Mouse (Mus musculus) thymus, postnatal 25 days (tissue): ENCODE data around the gene Stim1.
A peak's percentile ranks its signal among the peaks of the same experiment; 100 is the strongest.

Source experiments
- DNase-seq: peaks from one replicate; pipeline ENCODE4 v3.0.0; 2022

Stim1 gene

GRCm38 (mm10) chr7:102249896-102250630, 17.5 kb upstream of the Stim1 start:
- peak; percentile 83 for DNase-seq

- peak; percentile 95 for DNase-seq
Measured at GRCm38 (mm10) chr7:102250631-102251214, 16.9 kb upstream of the Stim1 start.

DNA sequence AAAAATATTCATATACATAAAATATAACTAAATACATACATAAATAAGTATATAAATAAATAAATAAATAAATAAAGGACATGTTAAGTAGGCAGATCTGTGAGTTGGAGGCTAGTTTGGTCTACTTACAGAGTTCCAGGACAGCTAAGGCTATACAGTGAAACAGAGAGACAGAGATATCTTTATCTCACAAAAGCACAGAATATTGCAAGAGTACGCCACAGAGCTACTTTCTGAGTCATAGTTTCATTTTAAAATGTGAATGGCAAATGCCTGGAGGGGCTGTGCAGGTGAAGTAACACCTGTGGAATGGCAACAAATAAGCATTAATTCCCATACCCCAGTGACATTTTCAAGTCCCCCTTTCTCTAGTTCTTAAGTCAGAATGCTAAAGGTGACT, 14.0 kb upstream of the Stim1 start:
- no peak for DNase-seq

DNA sequence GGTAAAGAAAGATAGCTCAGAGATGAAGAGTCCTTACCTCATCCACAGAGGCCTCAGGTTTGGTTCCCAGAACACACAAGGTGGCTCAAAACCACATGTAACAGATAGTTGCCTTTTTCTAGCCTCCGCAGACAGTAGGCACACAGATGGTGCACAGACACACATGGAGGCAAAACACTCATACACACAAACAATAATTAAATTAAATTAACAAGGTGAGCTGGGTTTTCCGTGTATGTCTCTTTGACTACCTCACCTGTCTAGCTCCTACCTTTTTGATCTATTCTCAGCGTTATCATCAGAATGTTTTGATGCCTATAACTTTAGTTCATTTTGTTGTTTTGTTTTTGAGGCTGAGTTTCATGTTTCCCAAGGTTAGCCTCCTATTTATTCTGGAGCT, 11.7 kb upstream of the Stim1 start, which contains the start of gene Rhog:
Gene Rhog (minus strand): TSS at position 101 of the 400 bp plus-strand sequence.
- DNase-seq: no peak

GRCm38 (mm10) chr7:102256636-102257035, 11.0 kb upstream of the Stim1 start:
- no peak for DNase-seq

DNA sequence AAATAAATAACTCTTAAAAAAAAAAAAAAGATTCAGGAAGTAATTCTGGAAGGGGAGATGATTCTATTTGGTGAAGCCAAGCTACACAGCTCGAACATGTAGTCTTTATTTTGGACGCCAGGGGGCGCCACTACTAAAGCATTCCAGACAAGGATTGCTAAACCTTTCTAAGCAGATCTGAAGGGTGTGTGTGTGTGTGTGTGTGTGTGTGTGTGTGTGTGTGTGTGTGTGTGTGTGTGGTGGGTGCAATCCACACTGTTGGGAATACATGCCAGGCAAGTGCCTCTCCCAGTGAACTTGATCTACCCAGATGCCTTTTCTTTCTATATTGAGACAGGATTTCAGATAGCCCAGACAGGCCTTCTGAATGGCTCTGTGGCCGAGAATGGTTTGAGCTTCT, 9.4 kb upstream of the Stim1 start:
- peak; percentile 85 for DNase-seq

- no peak for DNase-seq
Measured at GRCm38 (mm10) chr7:102258753-102259152, 8.9 kb upstream of the Stim1 start.

GRCm38 (mm10) chr7:102259716-102260479, 7.7 kb upstream of the Stim1 start:
- no peak for DNase-seq

DNA sequence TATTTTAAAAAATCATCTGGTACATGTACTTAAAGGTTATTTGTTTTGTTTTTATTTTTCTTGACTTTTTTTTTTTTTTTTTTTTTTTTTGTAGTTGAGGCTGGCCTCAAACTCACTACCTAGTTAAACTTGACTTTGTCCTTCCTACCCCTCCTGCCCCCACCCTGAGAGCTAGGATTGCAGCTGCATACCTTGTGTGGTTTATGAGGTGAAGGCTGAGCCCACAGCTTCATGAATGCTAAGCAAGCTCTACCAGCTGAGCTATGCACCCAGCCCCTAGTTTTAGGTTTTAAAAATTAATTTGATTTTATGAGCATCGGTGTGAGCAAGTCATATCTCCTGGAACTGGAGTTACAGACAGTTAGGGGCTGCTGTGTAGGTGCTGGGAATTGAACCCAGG, 7.1 kb upstream of the Stim1 start:
- DNase-seq: peak; percentile 44

- DNase-seq: no peak
Measured at GRCm38 (mm10) chr7:102263020-102263419, 4.6 kb upstream of the Stim1 start.

- peak; percentile 48 for DNase-seq
Measured at GRCm38 (mm10) chr7:102266021-102266400, 1.6 kb upstream of the Stim1 start.

DNA sequence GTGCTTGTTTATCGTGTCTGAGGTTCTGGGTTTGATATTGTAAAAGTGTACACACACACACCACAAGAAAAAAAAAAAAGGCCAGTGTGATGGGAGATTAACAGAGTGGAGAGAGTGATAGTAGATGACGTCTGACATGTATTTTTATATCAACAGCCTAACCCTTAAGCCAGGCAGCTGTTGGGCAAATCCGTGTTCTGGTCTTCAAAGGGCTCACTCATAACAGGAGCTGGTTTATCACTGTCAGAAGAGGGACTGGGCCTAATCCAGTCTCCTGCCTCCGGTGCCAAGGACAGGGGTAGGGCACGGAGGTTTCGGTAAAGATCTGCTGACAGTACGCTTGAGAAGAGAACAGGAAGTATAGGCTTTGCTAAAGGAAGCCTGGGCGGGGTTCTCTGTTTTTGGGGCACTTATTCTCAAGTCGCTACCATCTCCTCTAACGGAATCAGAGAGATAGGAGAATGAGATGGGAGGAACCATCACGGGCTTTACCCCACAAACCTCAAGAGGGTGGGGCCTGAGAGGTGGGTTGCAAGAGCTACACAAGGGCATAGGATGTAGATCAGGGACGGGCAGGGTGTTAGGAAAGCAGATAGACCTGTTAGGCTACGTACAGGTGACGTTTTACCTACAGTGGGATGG, 1.1 kb upstream of the Stim1 start:
- peak; percentile 83 for DNase-seq

GRCm38 (mm10) chr7:102267113-102267579, 460 bp upstream of the Stim1 start:
- DNase-seq: peak; percentile 97

DNA sequence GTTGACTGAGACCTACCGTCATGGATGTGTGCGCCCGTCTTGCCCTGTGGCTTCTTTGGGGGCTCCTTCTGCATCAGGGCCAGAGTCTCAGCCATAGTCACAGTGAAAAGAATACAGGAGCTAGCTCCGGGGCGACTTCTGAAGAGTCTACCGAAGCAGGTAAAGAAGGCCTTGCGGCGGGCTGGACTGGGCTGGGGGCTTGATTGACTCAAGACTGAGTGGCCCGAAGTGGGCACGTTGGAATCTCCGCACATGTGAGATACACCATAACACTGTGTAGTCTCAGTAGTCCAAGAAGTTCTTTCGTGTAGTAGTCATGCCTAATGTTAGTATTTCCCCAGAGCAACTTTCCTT, 766 bp downstream of the Stim1 start:
- DNase-seq: no peak

DNA sequence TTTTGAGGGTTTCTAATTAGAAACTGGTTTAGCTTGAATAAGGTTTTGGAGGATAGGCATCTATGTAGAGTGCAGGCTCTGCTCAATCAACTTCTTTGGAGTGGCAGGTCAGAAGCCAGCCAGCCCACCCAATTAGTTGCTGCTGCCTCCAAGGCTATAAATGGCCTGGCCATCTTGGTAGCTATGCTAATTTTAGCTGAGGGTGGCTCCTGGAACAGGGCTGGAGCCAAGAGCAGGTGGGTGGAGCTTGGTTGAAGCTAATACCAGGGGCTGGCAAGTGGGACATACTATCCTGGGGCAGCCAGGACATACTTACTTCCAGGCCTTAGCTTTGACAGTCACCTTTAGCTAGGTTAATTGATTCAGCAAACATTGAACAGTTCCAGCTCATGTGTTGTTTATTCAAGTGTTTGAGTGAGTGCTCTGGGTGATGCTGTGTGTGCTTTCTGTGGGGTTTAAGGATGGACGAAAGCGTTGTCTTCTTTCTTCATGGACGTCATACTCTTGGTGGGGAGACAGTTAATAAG, 4.9 kb downstream of the Stim1 start:
- no peak for DNase-seq

GRCm38 (mm10) chr7:102281403-102281802, 13.8 kb downstream of the Stim1 start:
- no peak for DNase-seq

DNA sequence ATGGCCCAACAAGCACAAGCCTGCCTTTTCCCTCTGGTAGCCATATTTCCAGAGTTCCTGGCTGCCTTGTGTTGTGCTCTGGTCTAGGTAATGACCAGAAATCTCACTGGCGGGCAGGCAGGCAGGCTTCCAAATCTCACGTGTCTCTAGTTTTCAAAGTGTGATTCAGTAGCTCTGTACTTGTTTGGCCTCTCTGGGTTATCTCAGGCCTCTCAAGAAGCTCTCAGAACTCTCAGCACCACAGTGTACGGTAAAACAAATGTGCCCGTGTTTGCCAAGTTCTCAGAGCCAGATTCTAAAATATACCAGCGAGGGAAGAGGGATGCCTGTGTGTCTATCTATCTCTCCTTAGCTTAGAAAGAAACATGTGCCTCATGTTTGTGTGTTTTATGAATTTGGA, 14.7 kb downstream of the Stim1 start:
- no peak for DNase-seq

GRCm38 (mm10) chr7:102289466-102289865, 21.9 kb downstream of the Stim1 start:
- DNase-seq: no peak

DNA sequence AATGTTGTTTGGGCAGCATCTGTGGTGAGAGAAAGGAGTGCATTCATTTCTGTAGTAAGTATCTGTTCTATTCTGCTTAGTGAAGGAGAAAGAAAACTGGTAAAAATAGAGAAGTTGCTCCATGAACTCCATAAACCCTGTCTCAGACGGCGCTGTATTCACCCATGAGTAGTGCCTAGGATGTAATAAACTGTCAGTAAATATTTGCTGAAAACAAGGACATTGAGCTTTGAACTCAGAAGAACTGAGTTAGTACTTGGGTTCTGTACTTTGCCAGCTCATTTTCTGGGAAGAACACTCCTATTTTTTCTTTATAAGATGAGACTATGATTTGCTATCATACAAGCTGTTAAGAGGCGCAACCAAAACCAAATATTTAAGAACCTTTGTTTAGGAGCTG, 24.6 kb downstream of the Stim1 start:
- no peak for DNase-seq

GRCm38 (mm10) chr7:102293234-102293633, 25.6 kb downstream of the Stim1 start:
- no peak for DNase-seq

DNA sequence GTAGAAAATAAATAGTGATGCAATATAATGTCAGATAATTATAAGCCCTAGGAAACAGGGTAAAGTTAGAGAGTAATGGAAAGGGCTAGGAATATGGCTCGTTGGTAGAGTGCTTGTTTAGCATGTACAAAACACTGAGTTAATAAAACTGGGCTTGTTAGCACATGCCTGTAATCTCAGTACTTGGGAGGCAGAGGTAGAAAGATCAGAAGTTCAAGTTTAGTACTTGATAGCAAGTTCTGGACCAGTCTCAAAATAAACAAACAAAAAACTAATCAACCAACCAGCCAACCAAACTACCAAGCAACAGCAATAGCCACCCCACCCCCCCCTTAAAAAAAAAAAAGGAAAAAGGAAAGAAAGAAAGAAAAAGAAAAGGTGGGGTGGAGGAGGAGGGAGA, 33.2 kb downstream of the Stim1 start:
- DNase-seq: no peak

- no peak for DNase-seq
Measured at GRCm38 (mm10) chr7:102302471-102302870, 34.9 kb downstream of the Stim1 start.

- DNase-seq: no peak
Measured at GRCm38 (mm10) chr7:102305596-102305995, 38.0 kb downstream of the Stim1 start.
